Mouse (Mus musculus): ENCODE measurements around the gene Wasf1. TPM values are rescaled to one million over a fixed set of nuclear protein-coding genes. Genes with fewer than 3 reads are reported as not detected.
A peak's percentile ranks its signal among the peaks of the same experiment; 100 is the strongest.

The Wasf1 gene
- polyA plus RNA-seq, 1 experiment from 2014 or later = 45.9 TPM

GRCm38 (mm10) chr10:40871301-40871700, 12.0 kb upstream of the Wasf1 start:
- Histone ChIP-seq H3K36me3 (replicated peaks) (peaks cover 23% of the 10 kb centered on the region), H3K4me3 (no peak overlapping the region), H3K4me1 (peaks cover 3% of the 10 kb centered on the region; the same call in 1 of the 2 replicates), H3K27ac (replicated peaks) (no peak overlapping the region), H3K27me3 (replicated peaks; ENCODE audit: low read depth, poor library complexity, severe bottlenecking) (no peaks in the 10 kb centered on the region), H3K9me3 (no peaks in the 10 kb centered on the region)
- DNase-seq (ENCODE audit: low spot score) = no peak
- WGBS = 94% methylated on average over 2 of the region's 2 CpGs

DNA sequence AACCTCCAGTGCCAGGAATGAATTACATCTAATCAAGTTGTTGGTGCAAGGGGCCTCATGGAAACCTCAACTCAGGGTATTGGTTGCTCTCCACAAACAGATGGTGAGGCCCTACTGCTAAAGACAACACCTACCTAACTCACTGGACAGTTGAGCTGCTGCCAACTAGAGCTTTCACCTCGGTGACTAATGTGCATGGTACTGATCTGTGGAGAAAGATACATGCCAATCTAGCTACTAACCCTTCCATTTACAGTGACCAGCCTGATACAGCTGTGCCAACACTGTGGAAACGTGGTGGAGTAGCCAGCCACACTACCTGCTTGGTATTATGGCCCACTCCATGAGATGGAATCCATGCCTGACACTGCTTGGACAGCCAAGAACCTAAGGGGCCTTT, 11.2 kb upstream of the Wasf1 start:
- no peak overlapping the region for H3K4me3 ChIP-seq
- H3K27me3 ChIP-seq (replicated peaks; ENCODE audit: low read depth, poor library complexity, severe bottlenecking) = no peaks in the 10 kb centered on the region
- peaks cover 3% of the 10 kb centered on the region; the same call in 1 of the 2 replicates for H3K4me1 ChIP-seq
- peaks cover 19% of the 10 kb centered on the region for H3K36me3 ChIP-seq (replicated peaks)
- WGBS = 80% methylated on average over 2 of the region's 2 CpGs
- DNase-seq (ENCODE audit: low spot score) = no peak
- no peaks in the 10 kb centered on the region for H3K9me3 ChIP-seq
- H3K27ac ChIP-seq (replicated peaks) = no peak overlapping the region

DNA sequence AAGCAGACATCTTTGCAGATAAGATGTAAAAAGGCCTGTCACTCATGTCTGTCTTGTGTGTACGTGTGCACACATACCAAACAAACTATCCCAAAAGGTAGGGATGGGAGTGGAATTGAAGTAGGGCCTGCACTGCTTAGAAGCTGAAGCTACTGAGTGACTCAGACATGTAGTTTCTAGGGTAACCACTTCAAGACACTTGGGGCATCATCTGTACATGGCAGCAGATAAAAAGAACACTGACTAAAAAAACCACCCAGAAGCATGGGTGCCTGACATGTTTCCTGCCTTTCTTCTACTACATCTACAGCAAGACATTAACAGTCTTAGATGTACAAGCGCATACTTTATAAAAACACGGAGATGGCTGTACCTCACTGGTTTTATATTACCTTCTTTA, 5.0 kb upstream of the Wasf1 start:
- Histone ChIP-seq H3K27ac (replicated peaks) (no peak overlapping the region), H3K4me1 (peaks cover 13% of the 10 kb centered on the region), H3K36me3 (replicated peaks) (peaks cover 28% of the 10 kb centered on the region; the same call in 1 of the 2 replicates), H3K27me3 (replicated peaks; ENCODE audit: low read depth, poor library complexity, severe bottlenecking) (no peaks in the 10 kb centered on the region), H3K4me3 (no peak overlapping the region), H3K9me3 (no peaks in the 10 kb centered on the region)
- WGBS = 91% methylated on average over 3 of the region's 3 CpGs
- no peak for DNase-seq (ENCODE audit: low spot score)

GRCm38 (mm10) chr10:40879969-40880368, 3.3 kb upstream of the Wasf1 start:
- Histone ChIP-seq H3K36me3 (replicated peaks) (peaks cover 23% of the 10 kb centered on the region; the same call in 1 of the 2 replicates), H3K4me1 (peaks cover 15% of the 10 kb centered on the region), H3K27ac (replicated peaks) (no peak overlapping the region), H3K9me3 (no peaks in the 10 kb centered on the region), H3K27me3 (replicated peaks; ENCODE audit: low read depth, poor library complexity, severe bottlenecking) (no peaks in the 10 kb centered on the region), H3K4me3 (no peak overlapping the region)
- WGBS = 79% methylated on average over 9 of the region's 9 CpGs
- no peak for DNase-seq (ENCODE audit: low spot score)

GRCm38 (mm10) chr10:40881236-40881635, 2.0 kb upstream of the Wasf1 start:
- Histone ChIP-seq H3K36me3 (replicated peaks) (peaks cover 15% of the 10 kb centered on the region; the same call in 1 of the 2 replicates), H3K4me1 (peaks cover 23% of the 10 kb centered on the region), H3K27me3 (replicated peaks; ENCODE audit: low read depth, poor library complexity, severe bottlenecking) (no peaks in the 10 kb centered on the region), H3K9me3 (no peaks in the 10 kb centered on the region), H3K27ac (replicated peaks) (no peak overlapping the region), H3K4me3 (0 out of 2 replicates have a peak overlapping the region, but pooled peaks have one; percentile 93)
- WGBS = 79% methylated on average over 3 of the region's 3 CpGs
- no peak for DNase-seq (ENCODE audit: low spot score)

GRCm38 (mm10) chr10:40882333-40882732, 942 bp upstream of the Wasf1 start:
- Histone ChIP-seq H3K4me3 (peak overlapping the region; percentile 93), H3K9me3 (no peaks in the 10 kb centered on the region), H3K4me1 (peaks cover 23% of the 10 kb centered on the region), H3K27ac (replicated peaks) (peak overlapping the region; percentile 99), H3K36me3 (replicated peaks) (peaks cover 15% of the 10 kb centered on the region; the same call in 1 of the 2 replicates), H3K27me3 (replicated peaks; ENCODE audit: low read depth, poor library complexity, severe bottlenecking) (no peaks in the 10 kb centered on the region)
- DNase-seq (ENCODE audit: low spot score) = no peak
- WGBS = 19% methylated on average over 9 of the region's 9 CpGs

- Histone ChIP-seq H3K36me3 (replicated peaks) (peaks cover 15% of the 10 kb centered on the region), H3K27ac (replicated peaks) (peak overlapping the region; percentile 99), H3K9me3 (no peaks in the 10 kb centered on the region), H3K4me3 (peak overlapping the region; percentile 93), H3K4me1 (peaks cover 23% of the 10 kb centered on the region), H3K27me3 (replicated peaks; ENCODE audit: low read depth, poor library complexity, severe bottlenecking) (no peaks in the 10 kb centered on the region)
- under 1% methylated on average over 87 of the region's 87 CpGs for WGBS
- DNase-seq (ENCODE audit: low spot score) = peak; percentile 65
Measured at GRCm38 (mm10) chr10:40883644-40884278, 486 bp downstream of the Wasf1 start.

DNA sequence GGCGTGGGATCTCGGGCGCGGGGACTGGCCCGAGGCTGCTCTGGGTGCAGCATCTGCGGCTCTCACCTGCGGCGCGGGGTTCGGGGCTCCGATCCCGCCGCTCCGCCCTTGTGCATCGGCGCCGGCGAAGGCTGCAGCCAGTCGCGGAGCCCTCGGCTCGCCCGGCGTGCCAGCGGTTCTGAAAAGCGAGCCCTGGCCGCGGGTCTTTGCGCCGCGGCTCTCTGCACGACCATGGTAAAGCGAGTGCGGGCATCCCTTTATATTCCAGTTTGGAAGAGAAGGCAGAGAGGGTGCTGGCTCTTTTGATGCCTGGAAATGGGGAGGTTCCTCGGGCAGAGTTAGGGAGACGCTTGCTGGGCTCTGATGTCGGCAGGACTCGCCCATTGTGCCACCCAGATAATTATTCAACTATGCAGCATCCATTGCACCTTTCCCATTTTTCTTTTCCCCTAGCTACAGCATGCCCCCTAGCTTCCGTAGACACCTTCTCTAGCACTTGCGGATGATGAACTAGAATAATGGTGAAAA, 1.1 kb downstream of the Wasf1 start:
- under 1% methylated on average over 40 of the region's 40 CpGs for WGBS
- peaks cover 12% of the 10 kb centered on the region for H3K36me3 ChIP-seq (replicated peaks)

DNA sequence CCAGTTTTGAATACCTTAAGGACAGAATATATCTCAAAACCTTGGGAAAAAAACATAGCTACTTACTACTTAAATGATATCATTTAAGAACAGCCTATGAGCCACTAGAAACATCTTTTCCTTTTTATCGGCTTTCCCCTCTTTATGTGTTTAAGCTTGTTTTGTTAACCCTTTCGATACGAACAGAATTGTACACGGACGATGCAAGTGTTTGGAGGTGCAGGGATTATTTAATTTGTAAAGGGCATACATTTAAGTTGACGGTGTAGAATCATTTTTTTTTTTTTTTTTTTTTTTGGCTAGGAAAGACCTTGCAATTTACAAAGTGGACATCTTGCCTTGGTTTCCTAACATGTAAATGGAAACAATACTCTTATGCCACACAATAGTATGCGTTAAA, 2.2 kb downstream of the Wasf1 start:
- WGBS = 67% methylated on average over 7 of the region's 7 CpGs
- Histone ChIP-seq H3K27me3 (replicated peaks; ENCODE audit: low read depth, poor library complexity, severe bottlenecking) (no peaks in the 10 kb centered on the region), H3K27ac (replicated peaks) (no peak overlapping the region), H3K4me3 (peak overlapping the region; percentile 93), H3K36me3 (replicated peaks) (peaks cover 2% of the 10 kb centered on the region; the same call in 1 of the 2 replicates), H3K4me1 (peaks cover 23% of the 10 kb centered on the region), H3K9me3 (no peaks in the 10 kb centered on the region)
- DNase-seq (ENCODE audit: low spot score) = no peak

More for the DNA sequence above, 1.1 kb downstream of the Wasf1 start:
- Histone ChIP-seq H3K27ac (replicated peaks) (peak overlapping the region; percentile 99), H3K4me3 (peak overlapping the region; percentile 93), H3K4me1 (peaks cover 23% of the 10 kb centered on the region), H3K9me3 (no peaks in the 10 kb centered on the region), H3K27me3 (replicated peaks; ENCODE audit: low read depth, poor library complexity, severe bottlenecking) (no peaks in the 10 kb centered on the region)
- DNase-seq (ENCODE audit: low spot score) = peak; percentile 69

- 87% methylated on average over 2 of the region's 2 CpGs for WGBS
- Histone ChIP-seq H3K9me3 (no peaks in the 10 kb centered on the region), H3K27ac (replicated peaks) (no peak overlapping the region), H3K4me3 (no peak overlapping the region), H3K4me1 (peaks cover 10% of the 10 kb centered on the region; the same call in 1 of the 2 replicates), H3K36me3 (replicated peaks) (no peaks in the 10 kb centered on the region; the same call in none of the 2 replicates), H3K27me3 (replicated peaks; ENCODE audit: low read depth, poor library complexity, severe bottlenecking) (no peaks in the 10 kb centered on the region)
- no peak for DNase-seq (ENCODE audit: low spot score)
Measured at GRCm38 (mm10) chr10:40887316-40887715, 4.0 kb downstream of the Wasf1 start.

DNA sequence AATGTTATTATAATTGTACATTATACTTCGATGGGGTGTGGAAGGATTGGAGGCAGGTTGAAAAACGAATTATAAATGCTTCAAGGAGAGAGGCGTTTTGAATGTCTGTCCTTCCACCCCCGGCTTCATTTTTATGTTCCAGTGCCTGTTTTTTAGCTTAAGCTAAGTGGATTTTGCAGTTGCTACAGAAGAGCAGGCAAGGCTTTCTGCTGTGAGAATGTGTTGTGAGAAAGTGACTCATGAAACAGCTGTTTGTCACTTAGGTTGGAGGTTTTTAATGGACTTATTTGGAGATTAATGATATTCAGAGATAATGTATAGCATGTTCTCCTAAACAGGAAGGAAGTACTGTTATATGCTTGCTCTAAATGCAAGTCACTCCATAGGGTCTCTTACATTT, 5.9 kb downstream of the Wasf1 start:
- peaks cover 6% of the 10 kb centered on the region for H3K36me3 ChIP-seq (replicated peaks)
- no peaks in the 10 kb centered on the region for H3K27me3 ChIP-seq (replicated peaks; ENCODE audit: low read depth, poor library complexity, severe bottlenecking)
- 92% methylated on average over 4 of the region's 4 CpGs for WGBS
- peaks cover 10% of the 10 kb centered on the region; the same call in 1 of the 2 replicates for H3K4me1 ChIP-seq
- no peak overlapping the region for H3K27ac ChIP-seq (replicated peaks)
- no peak for DNase-seq (ENCODE audit: low spot score)
- H3K9me3 ChIP-seq = no peaks in the 10 kb centered on the region
- no peak overlapping the region for H3K4me3 ChIP-seq

DNA sequence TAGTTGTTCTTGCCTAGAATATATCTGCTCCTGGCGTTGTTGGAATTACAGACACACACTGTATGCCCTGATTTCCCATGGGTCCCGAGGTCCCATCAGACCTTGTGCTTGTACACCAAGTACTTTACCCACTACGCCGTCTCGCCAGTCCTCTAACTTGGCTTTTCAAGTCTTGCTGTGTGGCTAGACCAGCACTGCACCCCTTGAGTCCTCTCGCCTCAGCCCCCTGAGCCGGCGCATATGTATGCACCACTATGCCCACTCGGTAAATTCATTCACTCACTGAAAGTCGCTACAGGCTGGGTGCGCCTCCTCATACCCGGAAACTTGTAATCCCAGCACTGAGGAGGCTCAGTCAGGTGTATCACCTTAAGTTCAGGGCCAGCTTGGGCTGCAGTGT, 12.5 kb downstream of the Wasf1 start:
- peaks cover 4% of the 10 kb centered on the region for H3K4me1 ChIP-seq
- no peak overlapping the region for H3K27ac ChIP-seq (replicated peaks)
- H3K27me3 ChIP-seq (replicated peaks; ENCODE audit: low read depth, poor library complexity, severe bottlenecking) = no peaks in the 10 kb centered on the region
- H3K4me3 ChIP-seq = no peak overlapping the region
- 94% methylated on average over 12 of the region's 12 CpGs for WGBS
- H3K9me3 ChIP-seq = no peaks in the 10 kb centered on the region
- no peak for DNase-seq (ENCODE audit: low spot score)
- peaks cover 6% of the 10 kb centered on the region for H3K36me3 ChIP-seq (replicated peaks)

- no peak overlapping the region for H3K27ac ChIP-seq (replicated peaks)
- peaks cover 4% of the 10 kb centered on the region for H3K4me1 ChIP-seq
- no peaks in the 10 kb centered on the region for H3K27me3 ChIP-seq (replicated peaks; ENCODE audit: low read depth, poor library complexity, severe bottlenecking)
- H3K4me3 ChIP-seq = no peak overlapping the region
- no peaks in the 10 kb centered on the region for H3K9me3 ChIP-seq
- H3K36me3 ChIP-seq (replicated peaks) = peaks cover 6% of the 10 kb centered on the region
- WGBS = 74% methylated on average over 5 of the region's 5 CpGs
- no peak for DNase-seq (ENCODE audit: low spot score)
Measured at GRCm38 (mm10) chr10:40896656-40897055, 13.4 kb downstream of the Wasf1 start.
